Mouse (Mus musculus) WW6 (cell line): Measurements from ENCODE around the gene Ldb1.

Experiments used
- DNase-seq: peaks from one replicate; pipeline ENCODE4 v3.0.0-alpha.2; 2013; ENCODE audit warnings: low read depth, low spot score

Ldb1 gene

DNA sequence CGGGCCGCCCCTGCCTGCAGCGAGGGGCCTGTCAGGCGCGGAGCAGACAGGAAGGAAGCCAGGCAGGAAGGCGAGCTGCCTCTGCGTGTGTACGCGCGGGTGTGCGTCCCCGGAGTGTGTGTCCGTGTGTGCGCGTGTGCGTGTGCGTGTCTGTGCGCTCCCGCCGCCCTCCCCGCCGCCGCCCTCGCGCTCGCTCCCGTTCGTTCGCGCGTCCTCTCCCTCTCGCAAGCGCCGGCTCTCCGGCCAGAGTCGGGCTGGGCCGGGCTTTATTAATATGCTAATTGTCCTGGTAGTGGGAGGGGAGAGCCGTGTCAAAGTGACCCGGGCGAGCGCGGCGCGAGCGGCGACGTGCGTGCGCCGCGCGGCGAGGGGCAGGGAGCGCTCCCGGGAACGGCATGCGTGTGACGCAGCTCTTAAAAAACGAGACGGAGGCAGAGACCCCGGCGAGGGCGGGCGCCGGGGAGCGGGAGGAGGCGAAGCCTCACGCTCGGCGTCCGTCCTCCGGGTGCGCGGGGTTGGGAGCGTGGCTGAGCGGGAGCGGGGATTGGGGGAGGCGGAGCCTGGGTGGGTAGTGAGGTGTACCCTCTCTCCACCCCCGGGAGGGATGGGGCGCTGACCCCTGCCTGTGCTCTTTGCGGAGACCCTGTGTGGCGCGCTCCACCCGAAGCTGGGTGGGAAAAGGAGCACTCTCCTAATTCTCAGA lies at the start of gene Ldb1:
TSS of gene Ldb1 (minus strand) at position 222 of the 703 bp plus-strand sequence.
- DNase-seq = peak; percentile 76

DNA sequence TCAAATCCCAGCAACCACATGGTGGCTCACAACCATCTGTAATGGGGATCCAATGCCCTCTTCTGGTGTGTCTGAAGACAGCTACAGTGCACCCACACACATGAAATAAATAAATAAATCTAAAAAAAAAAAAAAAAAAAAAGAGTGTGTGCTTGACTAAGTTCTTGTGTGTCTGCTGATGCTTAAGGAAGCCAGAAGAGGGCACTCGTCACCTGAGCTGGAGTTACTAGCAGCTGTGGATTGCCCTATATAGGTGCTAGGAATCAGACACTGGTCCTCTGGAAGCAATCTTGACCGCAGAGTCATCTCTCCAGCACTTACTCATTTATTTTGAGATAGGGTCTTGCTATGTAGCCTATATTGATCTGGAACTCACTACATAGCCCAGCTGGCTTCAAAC lies 49.1 kb upstream of the Ldb1 start:
- no peak for DNase-seq

DNA sequence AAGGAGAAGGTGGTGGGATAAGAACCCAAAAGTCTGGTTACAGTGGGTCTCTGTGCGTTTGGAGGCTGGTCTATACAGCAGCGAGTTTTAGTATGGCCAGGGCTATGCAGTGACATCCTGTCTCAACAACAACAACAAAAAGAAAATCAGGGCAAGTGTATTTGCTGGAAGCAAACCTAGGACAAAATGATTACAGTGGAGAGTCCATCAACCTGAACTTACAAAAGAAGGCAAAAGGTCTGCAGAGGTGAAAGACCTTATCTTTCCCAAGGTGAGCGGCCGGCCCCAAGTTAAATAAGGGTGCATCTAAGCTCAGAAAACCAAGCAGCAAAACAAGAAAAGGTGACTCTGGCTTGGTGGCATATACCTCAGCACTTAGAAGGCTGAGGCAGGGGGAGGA lies 46.6 kb upstream of the Ldb1 start:
- no peak for DNase-seq

DNA sequence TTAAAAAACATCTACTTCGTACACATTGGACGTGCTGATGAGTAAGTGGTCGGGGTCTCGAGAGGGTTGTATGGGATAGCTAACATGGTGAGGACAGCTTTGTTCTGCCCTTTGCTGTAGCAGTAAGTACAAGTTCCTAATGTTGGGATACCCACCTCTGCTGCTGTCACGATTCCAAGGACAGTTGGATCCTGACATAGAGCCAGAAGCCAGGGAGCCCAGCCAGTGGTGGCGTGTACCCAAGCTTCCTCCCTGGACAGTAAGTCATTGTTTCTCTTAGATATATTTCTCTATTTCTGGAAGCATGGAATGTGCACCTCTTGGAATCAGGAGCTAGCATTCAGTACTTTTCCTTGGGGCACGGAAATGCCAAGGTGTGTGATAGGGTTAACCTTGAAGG lies 42.9 kb upstream of the Ldb1 start:
- DNase-seq = no peak

DNA sequence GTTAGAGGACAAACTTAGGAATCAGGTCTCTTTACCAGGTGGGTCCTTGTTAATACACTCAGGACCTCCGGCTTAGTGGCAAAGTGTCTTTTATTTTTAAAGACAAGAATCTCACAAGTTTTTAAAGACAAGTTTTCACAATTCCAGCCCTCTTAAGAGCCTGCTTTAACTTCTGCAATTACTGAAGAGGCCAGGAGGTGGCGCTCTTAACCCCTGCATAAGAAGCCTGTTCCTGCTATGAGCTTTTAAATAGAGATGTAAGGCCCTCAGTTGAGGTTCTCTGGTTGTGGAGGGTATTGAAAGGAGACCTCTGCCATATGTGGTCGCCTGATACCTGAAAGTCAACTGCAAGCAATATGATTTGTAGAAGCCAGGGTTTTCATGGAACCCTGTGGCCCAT lies 41.3 kb upstream of the Ldb1 start:
- DNase-seq = peak; percentile 64

DNA sequence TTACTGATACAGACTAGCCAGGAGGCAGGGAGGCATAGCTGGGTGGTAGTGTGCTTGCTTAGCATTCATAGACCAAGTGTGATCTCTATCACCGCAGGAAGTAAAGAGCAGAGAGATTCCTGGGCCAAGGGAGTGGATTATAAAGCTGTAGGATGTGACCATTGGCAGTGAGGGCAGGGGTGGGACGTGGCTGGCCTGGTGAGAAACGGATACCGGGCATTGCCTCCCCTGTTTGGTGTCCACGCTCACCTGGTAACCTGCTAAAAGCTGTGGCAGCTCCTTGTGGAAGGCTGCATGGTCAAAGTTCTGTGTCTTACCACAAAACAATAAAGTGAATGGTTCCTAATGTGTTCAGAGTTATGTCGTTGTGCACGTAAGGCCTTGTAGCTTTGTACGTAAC lies 40.2 kb upstream of the Ldb1 start:
- no peak for DNase-seq

DNA sequence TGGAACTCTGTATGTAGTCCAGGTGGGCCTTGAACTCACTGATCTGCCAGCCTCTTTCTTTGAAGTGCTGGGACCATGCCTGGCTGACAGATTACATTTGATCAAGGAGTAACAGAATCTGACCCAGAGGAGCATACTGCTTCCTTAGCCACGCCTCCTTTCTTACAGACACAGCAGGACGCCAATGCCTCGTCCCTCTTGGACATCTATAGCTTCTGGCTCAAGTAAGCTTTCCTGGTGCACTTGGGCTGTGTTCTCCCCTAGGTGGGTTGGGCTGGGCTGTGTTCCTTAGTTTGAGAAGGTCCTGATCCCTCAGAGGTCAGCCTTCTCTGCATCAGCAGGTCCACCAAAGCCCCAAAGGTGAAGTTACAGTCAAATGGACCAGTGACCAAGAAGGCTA lies 33.5 kb upstream of the Ldb1 start:
- DNase-seq = no peak

DNA sequence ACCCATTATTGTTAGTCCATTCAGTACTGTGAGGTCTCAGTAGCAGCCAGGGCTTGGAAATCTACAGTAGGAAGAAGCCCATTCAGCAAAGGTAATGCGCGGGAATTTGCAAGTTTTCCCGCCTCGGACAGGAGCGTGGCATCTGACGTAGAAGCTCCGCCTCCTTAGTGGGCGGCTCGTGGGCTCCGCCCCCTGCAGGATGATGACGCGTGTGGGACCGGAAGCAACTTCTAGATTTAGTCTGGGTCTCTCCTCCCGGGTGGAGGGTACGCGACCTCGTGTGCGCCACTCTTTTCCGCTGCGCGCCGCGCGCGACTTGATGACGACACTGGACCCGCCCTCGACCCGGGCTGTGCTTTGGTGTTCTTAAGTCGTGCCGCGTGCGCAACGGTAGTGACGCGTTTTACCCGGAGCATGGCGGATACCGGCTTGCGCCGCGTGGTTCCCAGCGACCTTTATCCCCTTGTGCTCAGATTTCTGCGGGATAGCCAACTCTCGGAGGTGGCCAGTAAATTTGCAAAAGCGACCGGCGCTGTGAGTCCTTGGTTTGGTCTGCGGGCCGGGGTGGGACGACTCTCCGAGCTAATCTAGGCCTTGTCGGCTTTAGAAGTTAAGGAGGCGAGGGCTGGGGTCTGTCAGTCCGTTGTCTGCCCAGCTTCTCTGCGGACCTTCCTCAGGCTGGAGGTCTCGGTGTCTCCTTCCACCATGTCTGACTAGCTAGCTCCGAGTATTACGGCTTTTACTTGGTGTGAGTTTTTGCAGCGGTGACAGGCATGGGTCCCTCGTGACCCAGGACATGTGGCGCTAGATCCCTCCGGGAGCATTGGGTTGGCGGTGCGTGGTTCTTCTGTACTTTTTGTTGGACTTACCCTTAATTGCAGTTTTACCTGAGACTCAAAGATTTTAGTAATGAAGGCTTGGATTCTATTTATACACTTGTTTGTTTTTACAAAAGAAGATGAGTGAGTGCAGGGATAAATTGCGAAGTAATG lies 30.9 kb upstream of the Ldb1 start, which contains the start of gene Nolc1:
TSS of gene Nolc1 (plus strand) at position 248 of the 992 bp plus-strand sequence.
- peak; percentile 99 for DNase-seq

DNA sequence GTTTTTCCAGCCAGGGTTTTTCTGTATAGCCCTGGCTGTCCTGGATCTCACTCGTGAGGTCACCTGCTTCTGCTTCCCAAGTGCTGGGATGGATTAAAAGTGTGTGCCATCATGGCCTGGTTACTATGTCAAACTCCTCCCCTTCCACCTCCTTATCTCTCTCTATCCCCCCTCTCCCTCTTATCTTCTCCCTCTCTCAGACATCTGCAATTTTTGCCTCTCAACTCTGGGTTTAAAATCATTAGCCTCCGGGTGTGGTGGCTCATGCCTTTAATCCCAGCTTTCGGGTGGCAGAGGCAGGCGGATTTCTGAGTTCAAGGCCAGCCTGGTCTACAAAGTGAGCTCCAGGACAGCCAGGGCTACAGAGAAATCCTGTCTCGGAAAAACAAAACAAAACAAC lies 29.3 kb upstream of the Ldb1 start:
- no peak for DNase-seq

DNA sequence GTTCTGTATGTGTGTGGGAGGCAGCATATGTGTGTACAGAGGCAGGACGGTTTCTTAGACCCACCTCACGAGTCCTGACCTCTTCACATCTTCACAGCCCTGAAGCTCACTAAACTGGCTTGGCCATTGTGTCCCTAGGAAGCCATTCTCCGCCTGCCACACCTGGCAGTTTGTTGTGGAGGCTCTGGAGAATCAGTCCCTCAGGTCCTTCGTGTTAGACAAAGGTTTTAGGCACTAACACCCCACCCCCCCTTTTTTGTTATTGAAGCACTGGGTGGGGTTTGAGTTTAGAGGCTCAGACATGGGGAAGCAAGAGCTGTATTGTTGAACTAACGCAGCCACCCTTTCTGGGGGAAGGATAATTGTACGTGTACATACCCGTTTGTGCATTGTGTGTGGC lies 28.3 kb upstream of the Ldb1 start:
- no peak for DNase-seq

DNA sequence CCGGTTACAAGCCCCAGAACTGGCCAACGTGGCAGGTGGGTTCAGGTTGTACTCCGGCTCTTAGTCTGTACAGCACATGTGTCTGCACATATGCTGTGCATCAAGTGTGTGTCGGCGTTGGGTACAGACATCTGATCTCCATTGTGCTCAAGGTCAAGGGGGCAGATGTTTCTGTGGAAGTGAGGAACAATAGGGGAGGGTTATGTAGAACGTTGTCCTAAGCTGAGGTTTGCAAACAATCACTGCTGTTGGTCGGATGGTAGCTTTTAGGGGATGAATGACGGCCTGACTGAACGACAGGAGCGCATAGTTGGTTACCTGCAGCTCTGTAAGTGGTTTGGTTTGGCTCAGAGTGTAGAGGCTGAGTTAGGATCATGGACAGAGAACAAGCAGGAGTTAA lies 23.0 kb upstream of the Ldb1 start:
- DNase-seq = no peak

DNA sequence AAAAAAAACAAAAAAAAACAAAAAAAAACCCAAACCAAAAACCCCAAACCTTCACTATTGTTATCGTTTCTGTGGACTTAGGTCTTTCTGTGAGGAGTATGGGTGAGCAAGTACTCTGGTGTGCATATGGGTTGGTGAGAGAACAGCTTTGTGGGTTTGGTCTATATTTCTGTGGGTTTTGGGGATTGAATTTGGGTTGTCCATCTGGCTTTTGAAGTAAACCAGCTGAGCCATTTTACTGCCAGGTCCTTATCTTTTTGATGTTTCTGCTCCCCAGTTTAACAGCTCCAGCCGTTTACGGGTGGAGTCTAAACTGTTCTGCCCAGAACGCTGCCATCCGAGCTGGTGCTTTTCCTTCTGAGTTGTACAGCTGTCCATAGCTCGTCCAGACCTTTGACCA lies 15.8 kb upstream of the Ldb1 start:
- no peak for DNase-seq

DNA sequence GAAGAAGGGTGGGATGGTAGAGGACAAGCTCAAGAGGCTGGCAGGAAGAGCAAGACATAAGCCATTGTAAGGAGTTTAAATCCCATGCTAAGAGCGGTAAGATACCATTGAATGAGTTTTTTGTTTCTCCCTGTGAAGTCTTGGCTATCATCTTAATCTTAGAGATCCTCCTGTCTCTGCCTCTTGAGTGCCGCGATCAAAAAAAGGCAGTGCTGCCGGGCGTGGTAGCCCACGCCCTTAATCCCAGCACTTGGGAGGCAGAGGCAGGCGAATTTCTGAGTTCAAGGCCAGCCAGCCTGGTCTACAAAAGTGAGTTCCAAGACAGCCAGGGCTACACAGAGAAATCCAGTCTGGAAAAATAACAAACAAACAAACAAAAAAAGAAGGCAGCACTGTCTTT lies 13.5 kb upstream of the Ldb1 start:
- no peak for DNase-seq

DNA sequence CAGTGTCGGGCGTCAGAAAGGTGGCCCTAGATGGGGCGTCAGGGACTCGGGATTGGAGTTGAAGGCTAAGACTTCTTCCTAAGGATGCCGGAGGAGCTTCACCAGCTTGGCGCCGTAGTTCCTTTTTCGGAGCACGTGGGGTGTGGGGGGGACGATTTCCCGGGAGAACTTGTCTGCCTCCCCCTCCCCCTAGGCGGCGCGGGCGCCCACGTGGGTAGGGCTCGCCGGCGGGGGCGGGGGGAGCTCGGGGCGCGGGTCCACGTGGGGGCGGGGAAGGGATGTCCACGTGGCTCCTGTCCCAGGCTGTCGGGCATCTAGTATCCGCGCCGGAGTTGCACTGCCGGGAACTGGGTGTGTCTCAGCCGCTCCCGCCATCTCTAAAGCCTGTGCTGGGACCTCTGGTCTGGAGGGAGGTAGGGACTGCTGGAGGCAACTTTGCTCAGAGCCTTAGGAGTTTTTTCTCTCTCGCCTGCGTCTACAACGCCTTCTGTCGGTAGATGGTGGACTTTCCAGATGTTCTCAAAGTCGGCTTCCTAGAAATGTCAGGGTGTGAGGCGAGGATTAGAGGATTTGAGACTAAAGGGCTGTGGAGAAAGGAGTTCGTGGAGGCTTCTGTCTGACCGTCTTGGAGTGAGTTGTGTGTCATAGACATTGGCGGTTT lies 12.1 kb upstream of the Ldb1 start:
- peak; percentile 73 for DNase-seq

DNA sequence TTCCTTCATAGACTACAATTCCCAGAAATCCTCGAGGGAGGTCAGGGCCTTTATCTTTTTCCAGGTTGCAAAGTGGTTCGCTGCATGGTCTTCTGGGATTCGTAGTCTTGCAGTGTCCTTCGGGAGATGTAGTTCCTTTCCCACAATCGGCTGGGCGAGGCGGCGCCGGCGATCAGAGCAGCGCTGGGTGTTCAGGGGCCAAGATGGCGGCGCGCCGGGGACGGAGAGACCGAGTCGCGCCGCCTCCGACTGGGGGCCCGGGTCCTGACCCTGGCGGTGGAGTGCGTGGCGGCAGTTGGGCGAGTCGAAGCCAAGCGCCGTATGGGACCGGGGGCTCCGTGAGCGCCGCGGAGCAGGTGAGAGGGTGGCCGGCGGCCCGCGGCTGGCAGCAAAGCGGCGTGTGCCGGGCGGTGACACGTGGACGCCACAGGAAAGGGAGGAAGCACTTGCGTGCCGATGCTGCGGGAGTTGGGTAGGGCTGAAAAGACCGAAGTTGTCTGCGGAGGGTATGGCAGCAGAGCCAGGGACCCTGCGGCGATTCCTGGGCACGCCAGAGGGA lies 11.5 kb upstream of the Ldb1 start:
- DNase-seq = peak; percentile 77

DNA sequence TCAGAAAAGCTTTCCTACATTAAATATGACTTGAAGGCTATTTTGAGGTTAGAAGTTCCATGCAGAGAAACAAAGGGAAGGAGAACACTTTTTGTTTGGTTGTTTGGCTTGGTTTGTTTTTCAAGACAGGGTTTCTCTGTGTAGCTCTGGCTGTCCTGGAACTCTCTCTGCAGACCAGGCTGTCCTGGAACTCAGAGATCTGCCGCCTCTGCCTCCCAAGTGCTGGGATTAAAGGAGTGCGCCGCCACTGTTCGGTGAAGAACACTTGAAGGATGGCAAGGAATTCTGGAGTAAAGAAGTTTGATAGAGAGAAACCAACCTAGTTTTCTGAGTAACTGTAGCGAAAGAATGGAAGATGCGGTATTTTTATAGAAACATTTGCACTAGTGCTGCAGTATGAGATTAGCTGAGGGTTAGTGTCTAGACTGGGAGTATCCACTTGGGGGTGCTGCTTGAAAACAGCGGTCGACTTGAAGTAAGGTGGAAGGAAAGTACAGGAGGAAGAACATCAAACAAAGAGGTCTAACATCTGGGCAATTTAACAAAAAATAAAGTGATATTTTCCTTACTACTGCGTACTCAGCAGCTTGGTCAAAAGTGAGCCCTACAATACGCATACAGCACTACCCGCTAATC lies 10.9 kb upstream of the Ldb1 start:
- no peak for DNase-seq

DNA sequence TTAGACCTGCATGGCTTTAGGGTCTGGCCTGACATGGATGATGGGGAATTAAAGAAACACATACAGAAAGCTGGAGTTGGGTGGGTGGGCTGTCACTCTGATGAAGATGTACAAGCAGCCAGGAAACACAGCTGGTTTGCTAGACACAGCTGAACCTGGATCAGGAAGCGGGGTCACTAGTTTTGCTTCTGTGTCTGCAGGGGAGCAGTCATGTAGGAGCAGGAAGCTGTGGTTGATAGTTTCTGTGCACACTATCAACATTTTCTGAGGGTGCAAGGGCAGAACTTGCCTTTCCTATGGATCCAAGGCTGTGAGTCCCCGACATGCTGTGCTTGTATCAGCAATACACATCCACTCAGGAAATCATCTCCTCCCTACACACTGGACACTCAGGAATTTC lies 5.4 kb upstream of the Ldb1 start:
- no peak for DNase-seq

DNA sequence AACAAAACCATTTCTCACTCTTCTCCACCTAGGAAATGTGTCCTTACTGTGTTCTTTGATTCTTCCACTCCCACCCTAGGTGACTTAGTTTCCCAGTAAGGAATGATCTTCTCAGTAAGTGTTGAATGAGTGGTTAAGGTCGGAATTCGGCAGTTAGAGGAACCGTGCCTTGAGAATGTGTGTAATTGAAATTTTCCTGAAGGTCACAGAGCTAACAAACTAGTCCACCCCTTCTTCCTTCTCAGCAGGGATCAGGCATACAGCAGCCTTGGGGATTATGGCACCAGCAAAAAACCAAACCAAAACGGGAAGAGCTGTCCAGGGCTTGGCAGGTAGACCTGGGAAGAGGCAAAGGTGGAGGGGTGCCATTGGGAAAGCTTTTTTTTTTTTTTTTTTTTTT lies 4.1 kb upstream of the Ldb1 start:
- no peak for DNase-seq

DNA sequence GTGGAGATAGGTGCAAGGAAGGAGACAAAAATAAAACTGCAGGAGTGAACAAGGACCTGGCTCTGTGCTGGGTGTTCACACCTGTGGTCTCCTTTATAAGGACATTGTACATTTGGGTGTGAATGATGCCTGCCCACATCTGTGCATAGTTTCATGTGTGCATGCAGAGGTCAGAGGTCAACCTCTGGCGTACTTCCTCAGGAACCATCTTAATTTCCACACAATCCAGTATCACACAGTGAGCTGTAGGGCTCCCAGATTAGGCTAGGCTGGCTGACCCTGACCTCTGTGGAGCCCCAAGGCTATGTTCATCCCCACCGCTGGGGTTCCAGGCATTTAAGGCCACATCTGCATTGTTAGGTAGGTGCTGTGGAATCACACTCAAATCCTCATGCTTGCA lies 2.4 kb upstream of the Ldb1 start:
- no peak for DNase-seq

DNA sequence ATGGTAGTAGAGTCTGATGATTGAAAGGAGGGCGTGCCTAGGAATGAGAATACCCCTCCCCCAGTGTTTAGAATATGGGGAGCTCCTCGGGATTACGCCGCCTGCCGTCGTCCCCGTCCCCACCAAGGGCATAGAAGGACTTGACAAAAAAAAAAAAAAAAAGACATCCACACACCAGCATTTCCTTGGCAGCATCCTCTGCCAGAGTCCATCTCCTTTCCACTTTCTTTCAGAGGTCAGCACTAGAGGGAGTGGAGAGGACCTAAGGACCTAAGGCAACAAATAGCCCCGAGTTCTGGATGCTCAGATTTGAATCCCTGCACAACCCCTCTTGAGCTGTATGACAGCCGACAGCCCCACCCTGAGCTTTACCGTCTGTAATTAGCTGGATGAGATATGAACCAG lies 1.6 kb upstream of the Ldb1 start:
- DNase-seq = no peak

DNA sequence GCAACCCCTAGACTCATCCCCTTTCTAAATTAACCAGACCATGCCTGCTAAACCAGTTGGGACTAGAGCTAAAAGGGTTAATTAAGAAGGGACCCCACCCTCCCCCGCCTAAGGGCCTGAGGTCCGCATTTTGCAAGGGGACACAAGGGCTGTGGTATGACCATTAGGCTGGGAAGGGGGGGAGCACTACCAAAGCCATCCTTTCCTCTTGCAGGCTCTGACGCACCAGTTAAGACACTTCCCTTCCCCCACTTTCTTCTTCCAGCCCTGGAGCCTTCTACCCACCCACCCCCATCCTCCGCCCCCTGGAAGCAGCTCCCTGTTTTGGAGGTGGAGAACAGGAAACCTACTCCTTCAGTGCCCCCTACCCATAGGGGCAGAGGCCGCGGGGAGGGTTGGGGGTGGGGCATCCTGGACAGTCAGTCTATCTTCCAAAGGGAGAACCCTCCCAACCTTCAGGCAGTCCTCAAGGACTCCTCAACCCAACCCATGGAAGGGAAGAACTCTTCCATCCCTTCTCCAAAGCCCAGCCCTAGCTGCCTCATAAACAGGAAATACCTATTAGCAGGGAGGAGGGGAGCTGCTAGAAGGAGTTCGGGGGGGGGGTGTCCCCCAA lies 790 bp upstream of the Ldb1 start:
- DNase-seq = peak; percentile 53
